Mouse (Mus musculus): ENCODE data around the gene Ctrb1.
A peak's percentile ranks its signal among the peaks of the same experiment; 100 is the strongest.
"Not testable (repeated sequence)": the region's sequence is repeated elsewhere in the genome, so short reads cannot be mapped to it uniquely, and the experiment has no call there.

The Ctrb1 gene

DNA sequence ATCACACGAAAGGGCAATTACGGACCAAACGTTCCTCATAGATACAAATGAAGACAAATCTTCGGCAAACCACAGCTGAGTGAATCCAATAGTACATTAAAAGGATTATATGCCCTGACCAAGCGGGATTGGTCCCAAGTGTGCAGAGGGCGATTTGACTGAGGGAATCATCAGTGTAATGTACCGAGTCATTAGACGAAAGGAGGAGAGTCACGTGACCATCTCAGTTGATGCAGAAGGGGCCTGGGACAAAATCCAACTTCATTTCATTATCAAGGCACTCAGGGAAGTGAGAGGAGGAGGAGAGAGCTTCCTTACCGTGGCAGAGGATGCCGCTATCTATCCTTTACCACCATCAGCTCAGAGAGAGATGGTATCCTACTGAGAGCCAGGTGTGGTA is 9.7 kb downstream of the Ctrb1 start:
- no peak for DNase-seq (ENCODE audit: low spot score in 2 of 2)

DNA sequence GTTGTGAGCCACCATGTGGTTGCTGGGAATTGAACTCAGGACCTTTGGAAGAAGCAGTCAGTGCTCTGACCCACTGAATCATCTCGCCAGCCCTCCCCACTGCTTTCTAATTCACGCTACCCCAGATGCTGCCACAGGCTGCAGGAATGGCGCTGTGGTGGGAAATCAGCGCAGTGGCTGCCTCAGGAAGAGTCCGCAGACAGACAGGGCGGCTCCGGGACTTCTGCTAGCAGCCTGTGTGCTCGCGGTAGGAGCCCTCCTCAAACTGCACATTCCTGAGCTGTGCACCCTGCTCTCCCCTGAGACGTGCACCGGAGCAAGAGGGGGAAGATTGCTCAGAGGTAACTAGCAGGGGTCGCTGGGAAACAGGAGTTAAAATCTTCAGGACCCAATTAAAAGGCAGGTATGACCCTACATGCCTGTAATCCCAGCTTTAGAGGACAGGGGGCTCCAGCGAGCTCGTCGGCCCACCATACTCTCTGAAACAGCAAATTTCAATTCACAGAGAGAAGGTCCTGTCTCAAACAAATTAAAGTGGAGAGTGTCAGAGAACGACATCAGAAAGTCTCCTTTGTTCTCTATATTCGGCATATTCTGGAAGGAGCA is 10.3 kb downstream of the Ctrb1 start:
- no peak for DNase-seq (ENCODE audit: low spot score in 2 of 2)

DNA sequence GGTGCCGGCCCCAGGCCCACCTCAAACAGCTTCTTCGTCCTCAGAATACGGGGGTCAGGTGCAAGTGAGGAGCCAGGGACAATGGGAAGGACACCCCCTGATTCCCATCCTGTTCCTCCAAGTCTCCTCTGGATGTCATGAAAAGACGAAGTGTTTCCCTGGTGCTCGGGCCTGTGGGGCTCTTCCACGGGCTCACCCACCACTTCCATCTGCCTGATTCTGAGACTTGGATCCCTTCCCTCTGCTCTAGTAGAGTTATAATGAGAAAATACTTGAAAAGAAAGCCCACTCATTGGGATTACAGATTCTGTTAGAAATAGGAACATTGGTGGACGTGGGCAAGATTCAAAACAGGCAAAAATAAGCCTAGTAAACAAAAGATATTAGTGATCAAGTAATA is 12.0 kb downstream of the Ctrb1 start:
- no peak for DNase-seq (ENCODE audit: low spot score in 2 of 2)

DNA sequence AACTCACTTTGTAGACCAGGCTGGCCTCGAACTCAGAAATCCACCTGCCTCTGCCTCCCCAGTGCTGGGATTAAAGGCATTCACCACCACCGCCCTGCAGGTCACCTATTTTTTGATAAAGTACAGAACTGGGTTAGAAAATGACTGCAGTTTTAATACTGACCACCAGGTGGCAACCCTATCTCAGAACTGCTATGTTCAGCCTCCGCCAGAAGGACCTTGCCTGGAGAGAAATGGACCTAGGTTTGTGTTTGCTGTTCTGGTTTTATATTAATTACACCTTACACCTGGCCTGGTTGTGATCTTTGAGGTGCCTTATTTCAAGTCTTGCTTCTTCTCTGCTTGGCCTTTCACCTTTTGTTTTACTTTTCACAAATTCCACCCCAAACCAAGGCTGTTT is 12.7 kb downstream of the Ctrb1 start:
- peak in 1 of 2 experiments; percentile 53 for DNase-seq (ENCODE audit: low spot score in 2 of 2)

DNA sequence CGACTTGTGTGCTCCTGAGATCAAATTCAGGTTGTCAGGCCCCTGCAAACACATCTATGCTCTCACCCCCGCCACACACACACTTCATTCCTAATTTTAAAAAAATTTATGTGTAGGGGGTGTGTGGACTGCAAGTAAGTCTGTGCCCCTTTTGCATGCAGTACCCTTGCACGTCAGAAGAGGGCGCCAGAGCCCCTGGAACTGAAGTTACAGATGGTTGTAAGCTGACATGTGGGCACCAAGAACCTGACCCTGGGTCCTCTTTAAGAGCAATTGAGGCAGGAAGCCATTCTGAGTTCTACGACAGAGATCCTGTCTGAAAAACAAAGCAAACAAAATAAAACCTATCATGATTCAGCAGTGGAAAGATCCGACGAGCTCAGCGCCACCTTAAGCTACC is 14.6 kb downstream of the Ctrb1 start:
- no peak for DNase-seq (ENCODE audit: low spot score in 2 of 2)

DNA sequence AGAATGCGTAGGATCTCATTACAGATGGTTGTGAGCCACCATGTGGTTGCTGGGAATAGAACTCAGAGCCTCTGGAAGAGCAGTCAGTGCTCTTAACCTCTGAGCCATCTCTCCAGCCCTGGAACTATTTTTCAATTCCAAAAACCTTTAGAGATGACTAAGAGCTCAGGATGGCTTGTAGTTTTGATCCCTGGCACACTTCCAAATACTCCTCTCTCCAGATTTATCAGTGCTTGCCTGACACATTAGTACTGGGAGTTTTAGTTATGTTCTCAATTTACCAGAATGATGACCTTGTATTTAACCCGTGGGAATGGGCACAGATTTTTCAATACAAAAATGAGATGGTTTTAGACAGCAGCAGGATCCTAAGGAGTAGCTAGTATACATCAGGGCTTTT is 24.1 kb downstream of the Ctrb1 start:
- no peak for DNase-seq (ENCODE audit: low spot score in 2 of 2)

DNA sequence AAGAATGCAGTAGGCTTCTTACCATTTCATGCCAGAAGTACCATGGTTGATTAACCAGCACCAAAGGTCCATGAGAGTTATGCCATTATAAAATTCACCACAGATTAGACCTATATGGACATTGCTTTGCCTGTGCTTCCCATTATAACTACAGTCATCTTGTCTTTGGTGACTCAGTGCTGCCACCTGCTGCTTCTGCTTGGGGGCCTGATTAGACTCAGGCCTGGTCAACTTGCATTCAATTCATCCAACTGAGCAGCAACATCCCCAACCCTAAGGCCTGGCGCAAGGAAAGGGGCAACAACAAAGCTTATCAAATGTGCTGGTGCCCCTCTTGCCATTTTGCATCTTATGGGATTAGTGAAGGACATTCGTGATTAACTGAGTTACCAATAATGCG is 28.3 kb downstream of the Ctrb1 start:
- DNase-seq (ENCODE audit: low spot score in 2 of 2) = peak; percentile 54 to 68

DNA sequence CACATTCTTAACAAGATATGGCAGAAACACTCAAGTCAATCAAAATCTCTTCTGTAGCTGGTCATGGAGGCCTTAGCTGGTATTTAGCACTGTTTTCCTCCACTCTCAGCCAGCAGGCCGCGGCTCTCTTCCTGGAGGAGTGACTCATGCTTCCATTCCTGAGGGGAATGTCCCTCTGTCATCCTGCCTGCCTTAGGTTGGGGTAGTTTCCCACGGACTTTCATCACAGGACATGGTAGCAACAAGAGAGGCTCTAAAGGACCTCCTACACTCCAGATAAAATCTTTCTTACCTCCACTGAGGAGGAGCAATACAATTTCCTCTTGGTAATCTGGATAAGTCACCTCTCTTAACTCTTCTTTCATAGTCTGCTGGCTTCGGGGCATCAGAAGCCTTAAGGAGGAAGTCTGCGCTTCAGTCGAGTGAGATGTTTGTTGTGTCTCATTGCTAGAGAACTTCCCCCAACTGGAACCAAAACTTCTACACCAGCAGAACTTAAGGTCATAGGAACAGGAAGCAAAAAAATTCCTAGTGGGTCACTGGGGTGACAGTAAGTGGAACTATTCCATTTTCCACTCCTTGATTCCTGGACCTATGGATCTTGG is 31.9 kb downstream of the Ctrb1 start:
- no peak for DNase-seq (ENCODE audit: low spot score in 2 of 2)

DNA sequence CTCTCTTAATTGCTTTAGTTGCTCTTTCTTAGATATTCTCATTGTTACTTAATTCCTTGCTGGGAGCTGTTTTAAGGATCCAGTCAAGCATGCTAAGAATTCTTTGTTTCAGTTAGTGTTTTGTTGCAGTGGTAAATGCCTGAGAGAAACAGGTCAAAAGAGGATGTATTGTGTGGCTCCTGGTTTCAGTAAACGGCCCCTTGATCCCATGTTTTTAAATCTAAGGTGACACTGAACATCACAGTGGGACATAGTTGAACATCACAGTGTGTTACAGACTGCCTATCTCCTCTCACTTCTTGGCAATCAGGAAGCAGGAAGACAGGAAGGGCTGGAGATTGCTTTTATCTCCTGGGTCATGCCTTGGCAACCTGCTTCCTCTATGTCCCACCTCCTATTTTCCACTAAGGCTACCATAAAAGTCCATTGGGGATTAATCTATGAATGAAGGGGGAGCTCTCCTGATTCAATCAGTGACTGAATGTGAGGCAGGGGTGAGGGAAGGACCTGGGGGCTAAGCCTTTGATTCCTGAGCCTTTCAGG is 33.4 kb downstream of the Ctrb1 start:
- DNase-seq (ENCODE audit: low spot score in 2 of 2) = no peak

DNA sequence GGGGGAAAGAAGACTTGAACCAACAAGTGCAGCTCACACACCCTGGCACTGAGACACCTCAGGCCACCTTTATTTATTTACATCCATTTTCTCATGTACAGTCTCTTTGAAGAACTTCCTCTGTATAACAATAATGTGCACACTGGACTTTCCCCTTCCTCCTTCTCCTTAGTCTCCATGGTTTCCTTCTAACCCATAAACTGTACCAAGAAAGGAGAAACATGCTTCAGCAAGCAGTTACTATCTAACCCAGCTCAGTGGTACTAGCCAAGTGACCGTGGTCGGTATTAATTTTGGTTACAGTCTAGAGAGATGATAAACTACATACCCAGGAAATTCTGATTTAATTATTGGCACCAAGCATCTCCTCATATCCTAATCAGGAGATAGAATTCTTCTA is 37.3 kb downstream of the Ctrb1 start:
- DNase-seq (ENCODE audit: low spot score in 2 of 2) = no peak

DNA sequence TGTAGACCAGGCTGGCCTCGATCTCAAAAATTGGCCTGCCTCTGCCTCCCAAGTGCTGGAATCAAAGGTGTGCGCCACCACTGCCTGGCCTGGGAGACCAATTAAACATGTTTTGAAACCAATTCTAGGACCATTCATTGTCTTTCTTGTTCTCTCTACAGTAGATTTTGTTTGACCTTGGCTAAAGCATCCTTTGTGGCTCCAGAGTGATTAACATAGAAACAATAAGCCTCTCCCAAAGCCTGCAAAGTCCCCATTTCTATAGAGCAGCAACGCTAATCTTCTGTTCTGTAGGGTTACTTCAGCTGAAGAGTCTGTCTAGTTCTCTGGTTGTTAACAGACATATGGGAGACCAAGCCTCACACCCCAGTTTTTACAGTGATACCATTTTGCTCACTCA is 40.2 kb downstream of the Ctrb1 start:
- no peak for DNase-seq (ENCODE audit: low spot score in 2 of 2)

DNA sequence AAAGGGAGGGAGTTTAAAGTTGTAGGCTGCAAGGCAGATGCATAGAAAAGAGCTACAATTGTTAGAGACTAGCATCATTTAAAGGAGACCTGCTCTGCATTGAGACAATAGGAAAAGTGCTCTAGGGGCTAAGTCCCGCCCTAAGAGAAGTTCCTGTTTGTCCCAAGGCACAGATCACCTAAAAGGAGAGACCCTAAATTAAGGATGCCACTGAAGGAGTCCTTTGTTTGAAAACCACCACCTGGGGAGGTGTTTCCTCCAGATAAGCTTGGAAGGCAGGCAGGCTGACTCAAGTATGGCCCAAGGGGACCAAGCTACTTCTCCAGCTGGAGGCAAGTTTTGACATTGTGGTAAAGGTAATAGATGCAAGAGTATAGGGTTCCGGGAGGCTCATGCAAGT is 42.0 kb downstream of the Ctrb1 start:
- no peak for DNase-seq (ENCODE audit: low spot score in 2 of 2)

DNA sequence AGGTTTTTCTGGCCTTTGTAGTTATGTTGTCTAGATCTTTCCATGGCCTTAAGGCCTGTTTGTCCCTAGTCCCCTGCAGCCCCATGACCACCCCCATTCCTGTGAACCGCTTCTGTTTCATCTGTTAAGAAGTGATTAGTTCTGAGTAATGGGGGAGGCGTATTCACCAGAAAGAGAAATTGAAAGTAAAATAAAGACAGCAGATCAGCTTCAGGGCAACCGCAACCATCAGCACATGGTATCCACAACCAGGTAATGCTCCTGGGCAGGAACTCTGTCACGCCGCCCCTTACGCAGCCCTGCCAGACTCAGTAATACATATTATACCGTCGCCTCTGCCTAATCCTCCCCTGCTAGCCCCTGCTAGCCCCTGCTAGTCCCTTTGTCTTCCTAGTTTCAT is 45.1 kb downstream of the Ctrb1 start:
- DNase-seq (ENCODE audit: low spot score in 2 of 2) = no peak

DNA sequence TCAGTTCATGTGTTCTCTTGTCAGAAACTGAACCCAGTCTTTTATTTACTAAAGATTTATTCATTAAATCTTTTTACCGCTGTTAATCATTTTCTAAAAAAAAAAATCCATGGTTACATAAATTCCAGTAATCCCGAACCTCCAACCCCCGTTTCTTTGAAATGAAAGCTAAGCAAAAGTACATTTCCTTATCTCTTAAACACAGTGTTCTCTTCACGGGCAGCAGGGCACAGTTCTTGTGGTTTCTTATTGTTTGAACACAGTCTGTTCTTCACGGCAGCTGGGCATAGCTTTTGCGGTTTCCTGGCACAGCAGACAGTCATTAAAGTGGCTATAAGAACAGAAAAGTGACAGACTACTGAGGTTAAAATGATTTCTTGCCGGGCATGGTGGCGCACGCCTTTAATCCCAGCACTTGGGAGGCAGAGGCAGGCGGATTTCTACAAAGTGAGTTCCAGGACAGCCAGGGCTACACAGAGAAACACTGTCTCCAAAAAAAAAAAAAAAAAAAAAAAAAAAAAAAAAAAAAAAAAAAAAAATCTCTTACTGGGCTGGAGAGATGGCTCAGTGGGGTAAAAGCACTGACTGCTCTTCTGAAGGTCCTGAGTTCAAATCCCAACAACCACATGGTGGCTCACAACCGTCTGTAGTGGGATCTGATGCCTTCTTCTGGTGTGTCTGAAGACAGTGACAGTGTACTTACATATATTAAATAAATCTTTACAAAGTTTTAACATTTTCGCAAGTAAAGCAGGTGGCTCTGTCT is 46.3 kb downstream of the Ctrb1 start:
- DNase-seq (ENCODE audit: low spot score in 2 of 2) = not testable (repeated sequence)

DNA sequence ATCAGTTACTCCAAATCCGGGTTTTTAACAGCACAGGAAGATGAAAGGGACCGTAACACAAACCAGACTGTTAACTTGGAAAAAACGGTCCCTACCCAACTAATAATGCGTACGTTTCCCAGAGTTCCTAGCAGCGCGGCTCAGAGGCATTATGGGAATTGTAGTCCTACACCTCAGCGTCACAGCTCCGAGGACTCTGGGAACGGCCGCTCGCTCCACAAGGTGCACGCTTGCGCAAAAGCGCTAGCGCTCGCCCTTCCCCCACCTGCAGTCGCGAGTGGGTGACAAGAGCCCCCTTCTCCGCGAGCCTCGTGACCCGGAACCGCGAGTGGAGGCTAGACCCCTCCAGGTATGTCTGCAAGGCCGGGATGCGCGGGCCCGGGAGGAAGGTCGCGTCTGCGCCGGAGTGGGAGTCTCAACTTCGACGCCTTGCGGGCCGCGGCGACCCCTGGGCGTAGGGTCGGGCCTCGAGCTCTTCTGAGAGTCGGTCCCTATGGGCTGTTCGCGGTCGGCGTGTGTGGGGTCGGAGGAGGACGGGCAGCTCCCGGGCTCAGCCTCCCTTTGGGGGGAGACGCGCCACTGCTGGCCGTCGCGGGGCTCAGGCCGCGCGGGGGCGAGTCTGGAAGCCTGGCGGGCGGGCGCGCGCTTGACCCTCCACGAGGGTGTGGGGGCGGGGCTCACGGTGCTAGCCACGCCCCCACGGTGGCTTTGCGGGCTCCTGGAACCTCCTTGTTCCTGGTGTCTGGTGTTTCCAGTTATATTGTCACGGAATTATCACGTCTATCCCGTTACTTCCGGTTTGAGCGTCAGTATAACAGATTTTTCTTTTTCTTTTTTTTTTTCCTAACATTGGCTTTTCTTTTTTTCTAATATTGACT is 47.3 kb downstream of the Ctrb1 start, which contains the start of gene Zfp1:
TSS of gene Zfp1 (plus strand) at position 138 of the 878 bp plus-strand sequence.
- peak; percentile 91 for DNase-seq (ENCODE audit: low spot score in 2 of 2)

DNA sequence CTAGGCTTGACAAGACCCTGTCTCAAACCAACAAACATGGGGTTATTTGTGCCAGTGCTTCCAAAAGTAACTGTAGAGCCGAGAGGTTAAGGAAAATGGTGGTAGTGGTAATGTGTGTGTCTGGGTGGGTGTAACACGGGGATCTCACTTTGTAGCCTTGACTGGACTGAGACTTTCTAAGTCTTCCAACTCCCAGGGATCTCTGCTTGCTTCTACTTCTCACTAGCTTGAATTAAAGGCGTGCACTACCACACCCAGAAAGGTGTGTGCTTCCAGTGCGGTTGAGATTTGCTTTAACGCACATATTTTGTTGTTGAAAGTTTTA is 47.9 kb downstream of the Ctrb1 start:
- no peak for DNase-seq (ENCODE audit: low spot score in 2 of 2)

DNA sequence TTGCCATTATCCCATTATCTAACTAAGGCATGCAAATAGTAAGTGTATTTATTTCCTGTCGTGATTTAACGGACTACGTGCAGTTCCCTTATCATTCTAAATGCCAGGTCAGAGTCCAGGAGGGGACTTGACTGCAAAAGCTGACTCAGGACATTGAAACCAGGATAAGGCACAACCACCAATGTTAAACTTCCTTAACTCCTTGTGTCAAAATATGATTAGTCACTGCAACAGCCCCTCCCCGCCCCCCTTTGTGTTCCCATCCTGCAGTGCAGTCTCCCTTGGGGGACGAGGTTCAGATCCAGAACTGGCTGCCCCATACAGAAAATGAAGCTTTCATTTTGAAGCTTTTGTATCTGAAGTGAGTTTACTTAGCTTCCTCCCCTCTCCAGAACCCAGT is 48.3 kb downstream of the Ctrb1 start:
- no peak for DNase-seq (ENCODE audit: low spot score in 2 of 2)

DNA sequence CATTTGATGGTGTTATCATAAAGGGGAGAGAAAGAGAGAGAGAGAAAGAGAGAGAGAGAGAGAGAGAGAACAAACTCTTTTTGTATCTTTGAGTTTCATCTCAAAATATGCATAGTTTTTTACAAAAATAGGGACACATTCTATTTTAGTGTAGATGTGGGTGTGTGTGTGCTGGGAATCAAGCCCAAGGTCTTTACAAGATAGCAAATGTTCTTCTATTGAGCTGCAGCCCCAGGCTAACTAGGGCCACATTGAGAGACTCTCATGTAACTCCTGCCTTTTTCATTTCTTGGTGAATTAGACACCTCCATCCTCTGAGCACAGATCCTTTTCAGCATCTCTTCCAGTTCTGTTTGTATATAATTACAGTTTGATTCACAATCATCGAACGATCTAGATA is 49.7 kb downstream of the Ctrb1 start:
- no peak for DNase-seq (ENCODE audit: low spot score in 2 of 2)

DNA sequence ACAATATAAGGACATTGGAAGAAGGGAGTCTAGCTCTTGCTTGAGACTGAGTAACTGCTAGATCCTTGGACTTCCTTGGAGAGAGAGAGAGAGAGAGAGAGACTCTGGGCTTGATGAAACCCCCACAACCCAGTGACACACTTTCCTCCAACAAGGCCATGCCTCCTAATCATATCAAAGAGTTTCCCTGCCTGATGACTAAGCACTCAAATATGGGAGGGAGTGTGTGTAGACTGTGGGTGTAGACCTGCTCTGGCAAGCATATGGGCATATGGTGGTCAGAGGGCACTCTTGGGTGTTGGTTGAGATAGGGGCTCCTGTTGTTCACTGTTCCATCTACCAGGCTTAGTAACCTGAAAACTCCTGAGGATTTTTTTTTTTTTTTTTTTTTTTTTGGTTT is 52.7 kb downstream of the Ctrb1 start:
- DNase-seq (ENCODE audit: low spot score in 2 of 2) = no peak

Measured in frontal cortex, postnatal 14 days (tissue).